Mouse (Mus musculus) CH12.LX (cell line): ENCODE data around the gene Pknox1. TPM values are rescaled to one million over a fixed set of nuclear protein-coding genes. Genes with fewer than 3 reads are reported as not detected.

Experiments used
- DNase-seq: peaks from one replicate; pipeline ENCODE4 v3.0.0-alpha.2; 2013; ENCODE audit errors: extremely low read depth
- H3K27ac ChIP-seq: 2 replicates; pipeline ENCODE4 v1.5.1; 2012; ENCODE audit warnings: low read depth, mild to moderate bottlenecking, control low read depth, moderate library complexity; ENCODE audit not compliant: insufficient read depth
- H3K27me3 ChIP-seq: replicated peaks from 2 replicates; pipeline ENCODE3; 2012; ENCODE audit warnings: inconsistent platforms
- H3K36me3 ChIP-seq, 2 experiments: replicated peaks in 1 of 2; 2 replicates each; pipeline versions ENCODE3 to v1.6.1; 2012; ENCODE audit warnings: inconsistent platforms in 1 of 2, low read length in 1 of 2, mild to moderate bottlenecking in 1 of 2, mixed read lengths in 1 of 2, moderate library complexity in 1 of 2; ENCODE audit not compliant: control insufficient read depth in 1 of 2, insufficient read depth in 1 of 2
- H3K4me1 ChIP-seq, 2 experiments: 2 replicates each; pipeline ENCODE4 v1.6.1; 2012; ENCODE audit warnings: inconsistent platforms in 1 of 2, moderate library complexity in 1 of 2; ENCODE audit not compliant: insufficient read depth in 2 of 2, control insufficient read depth in 1 of 2
- H3K4me2 ChIP-seq: 2 replicates; pipeline ENCODE4 v1.6.1; 2012; ENCODE audit warnings: low read depth, mild to moderate bottlenecking, control low read depth; ENCODE audit not compliant: poor library complexity, insufficient read depth, severe bottlenecking
- H3K4me3 ChIP-seq, 3 experiments: fragments of 150-350 bp in 1 of 3; sonication (generic) in 1 of 3; replicated peaks in 1 of 3; 2 replicates each; pipeline versions ENCODE3 to v1.5.1; 2011 to 2012; ENCODE audit warnings: low read depth in 2 of 3, low read length in 2 of 3, mild to moderate bottlenecking in 2 of 3, moderate library complexity in 2 of 3, control low read depth in 1 of 3, improper control_type of control experiment in 1 of 3, inconsistent platforms in 1 of 3, mixed read lengths in 1 of 3; ENCODE audit not compliant: poor library complexity in 1 of 3
- H3K79me2 ChIP-seq: replicated peaks from 2 replicates; pipeline ENCODE4 v1.6.1; 2012; ENCODE audit warnings: mild to moderate bottlenecking, moderate library complexity; ENCODE audit not compliant: control insufficient read depth, poor library complexity, insufficient read depth, severe bottlenecking; ENCODE audit errors: extremely low read depth
- H3K9ac ChIP-seq: 2 replicates; pipeline ENCODE4 v1.6.1; 2012; ENCODE audit warnings: low read depth, mild to moderate bottlenecking, control low read depth, moderate library complexity; ENCODE audit not compliant: insufficient read depth
- H3K9me3 ChIP-seq: replicated peaks from 2 replicates; pipeline ENCODE3; 2012; ENCODE audit warnings: low read length, inconsistent platforms, mixed read lengths
- CHD1 ChIP-seq: IDR thresholded peaks from 2 replicates; pipeline ENCODE4 v1.6.1; 2012; ENCODE audit warnings: low read depth, low read length, improper control_type of control experiment, inconsistent platforms
- CTCF ChIP-seq, 2 experiments: IDR thresholded peaks in 1 of 2; conservative IDR thresholded peaks in 1 of 2; 2 replicates each; pipeline ENCODE4 v1.5.1; 2011 to 2012; ENCODE audit warnings: low read depth in 2 of 2, low read length in 2 of 2, improper control_type of control experiment in 1 of 2, inconsistent platforms in 1 of 2, mild to moderate bottlenecking in 1 of 2, moderate library complexity in 1 of 2
- E2F4 ChIP-seq: IDR thresholded peaks from 2 replicates; pipeline ENCODE4 v1.6.1; 2011; ENCODE audit warnings: low read depth, low read length, improper control_type of control experiment; ENCODE audit not compliant: insufficient replicate concordance
- GABPA ChIP-seq: IDR thresholded peaks from 2 replicates; pipeline ENCODE4 v1.6.1; 2012; ENCODE audit warnings: low read depth, low read length, improper control_type of control experiment, inconsistent platforms; ENCODE audit not compliant: insufficient replicate concordance
- JUN ChIP-seq: IDR thresholded peaks from 2 replicates; pipeline ENCODE4 v1.6.1; 2011; ENCODE audit warnings: low read depth, mild to moderate bottlenecking, low read length, improper control_type of control experiment, moderate library complexity; ENCODE audit not compliant: insufficient read depth
- KAT2A ChIP-seq: IDR thresholded peaks from 2 replicates; pipeline ENCODE4 v1.6.1; 2012; ENCODE audit warnings: low read length, improper control_type of control experiment, inconsistent platforms; ENCODE audit not compliant: insufficient replicate concordance
- MAFK ChIP-seq: IDR thresholded peaks from 2 replicates; pipeline ENCODE4 v1.6.1; 2011; ENCODE audit warnings: low read length, improper control_type of control experiment; ENCODE audit not compliant: insufficient replicate concordance
- MAZ ChIP-seq: IDR thresholded peaks from 2 replicates; pipeline ENCODE4 v1.6.1; 2012; ENCODE audit warnings: low read depth, mild to moderate bottlenecking, inconsistent platforms, low read length, improper control_type of control experiment, moderate library complexity
- MXI1 ChIP-seq: IDR thresholded peaks from 2 replicates; pipeline ENCODE4 v1.6.1; 2011; ENCODE audit warnings: mild to moderate bottlenecking, low read depth, low read length, improper control_type of control experiment
- NELFE ChIP-seq: IDR thresholded peaks from 2 replicates; pipeline ENCODE4 v1.6.1; 2011; ENCODE audit warnings: low read depth, low read length, improper control_type of control experiment
- NRF1 ChIP-seq: IDR thresholded peaks from 2 replicates; pipeline ENCODE4 v1.6.1; 2014; ENCODE audit warnings: low read depth, mild to moderate bottlenecking, inconsistent platforms, low read length, improper control_type of control experiment, moderate library complexity
- USF1 ChIP-seq: IDR thresholded peaks from 2 replicates; pipeline ENCODE4 v1.6.1; 2014; ENCODE audit warnings: low read depth, mild to moderate bottlenecking, inconsistent platforms, low read length, improper control_type of control experiment
- ZC3H11A ChIP-seq: IDR thresholded peaks from 2 replicates; pipeline ENCODE4 v1.6.1; 2012; ENCODE audit warnings: low read depth, mild to moderate bottlenecking, inconsistent platforms, low read length, improper control_type of control experiment
- ZKSCAN1 ChIP-seq: IDR thresholded peaks from 2 replicates; pipeline ENCODE4 v1.6.1; 2012; ENCODE audit warnings: low read depth, inconsistent platforms, low read length, improper control_type of control experiment, borderline replicate concordance
- ZMIZ1 ChIP-seq: IDR thresholded peaks from 2 replicates; pipeline ENCODE4 v1.6.1; 2012; ENCODE audit warnings: low read depth, mild to moderate bottlenecking, inconsistent platforms, low read length, improper control_type of control experiment
- ZNF384 ChIP-seq: IDR thresholded peaks from 2 replicates; pipeline ENCODE4 v1.6.1; 2012; ENCODE audit warnings: low read depth, low read length, improper control_type of control experiment, inconsistent platforms
- dilution Hi-C: fragments of 300-500 bp; cut with MboI; formaldehyde crosslinking; loops from 2 replicates; pipeline ENCODE4 v1.14.3; 2020; ENCODE audit warnings: low sequenced_read_pairs; ENCODE audit not compliant: extremely low pct_unique_long_range_greater_than_20kb, extremely low pct_ligation_motif_present
- in situ Hi-C: fragments of 300-500 bp; cut with MboI; formaldehyde crosslinking; loops from 3 replicates; pipeline ENCODE4 v1.14.3; 2019; ENCODE audit warnings: low sequenced_read_pairs, low pct_ligation_motif_present, low pct_unique_long_range_greater_than_20kb, mixed read lengths
- polyA plus RNA-seq: library from polyadenylated mRNA; unstranded; fragments of >175 nt; gene quantifications from 2 replicates; pipeline ENCODE4 v1.2.1, GENCODE M21; 2012; ENCODE audit warnings: low read depth; ENCODE audit not compliant: insufficient read length
- total RNA-seq, 2 experiments: library from RNA; depleted of rRNA; stranded (reverse); fragments of 300-350 nt in 1 of 2; fragments of >200 nt in 1 of 2; gene quantifications; 2 replicates each; pipeline ENCODE4 v1.2.3; 2012 to 2014

The Pknox1 gene
- total and polyA plus RNA-seq, 3 experiments: 15.1 to 22.3 (median 20.5) TPM

GRCm38 (mm10) chr17:31571689-31572088, 7.2 kb downstream of the Pknox1 start:
- Histone ChIP-seq H3K9ac (no peak overlapping the region), H3K79me2 (peaks cover 16% of the 10 kb centered on the region), H3K4me3 (no peak overlapping the region), H3K4me1 (peaks cover 5 to 14% of the 10 kb centered on the region in 2 experiments), H3K9me3 (no peaks in the 10 kb centered on the region), H3K4me2 (no peak overlapping the region), H3K36me3 (peaks cover 0 to 27% of the 10 kb centered on the region in 2 experiments), H3K27ac (no peak overlapping the region), H3K27me3 (no peaks in the 10 kb centered on the region)
- no peak for TF ChIP-seq USF1
- no peak for TF ChIP-seq MAFK
- no peak for TF ChIP-seq NRF1
- TF ChIP-seq ZKSCAN1: no peak
- no peak for TF ChIP-seq MXI1
- TF ChIP-seq ZNF384: no peak
- TF ChIP-seq CHD1: no peak
- no peak for TF ChIP-seq MAZ
- in situ Hi-C loops (no loop called here), dilution Hi-C loops (no loop called here)
- DNase-seq: no peak

DNA sequence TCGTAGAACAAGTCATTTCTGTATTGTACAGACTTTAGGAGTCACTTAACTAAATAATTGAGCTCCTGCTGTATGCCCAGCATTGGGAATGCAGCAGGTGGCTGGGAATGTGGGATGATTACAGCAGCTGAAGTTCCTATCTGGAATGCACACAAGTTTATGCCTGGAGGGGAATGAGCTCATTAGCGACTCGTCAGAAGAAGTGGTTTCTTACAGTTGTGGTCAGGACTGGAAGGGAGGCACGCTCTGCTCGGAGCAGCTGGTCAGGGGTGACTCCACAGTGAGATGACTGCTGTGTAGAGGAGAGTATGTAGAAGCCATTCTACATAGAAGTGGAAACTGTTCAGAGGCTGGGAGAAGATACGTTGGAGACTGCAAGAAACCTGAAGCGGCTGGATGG, 10.1 kb downstream of the Pknox1 start:
- no peak overlapping the region for H3K4me2 ChIP-seq
- H3K4me3 ChIP-seq: no peak overlapping the region
- no peak overlapping the region for H3K27ac ChIP-seq
- no peaks in the 10 kb centered on the region for H3K79me2 ChIP-seq
- in situ Hi-C loops (no loop called here), dilution Hi-C loops (no loop called here)
- no peaks in the 10 kb centered on the region for H3K27me3 ChIP-seq
- H3K9me3 ChIP-seq: no peaks in the 10 kb centered on the region
- TF ChIP-seq NELFE (no peak), CTCF (conservative IDR thresholded peaks at IDR 0.05 in 1 of 2, IDR thresholded peaks at IDR 0.05 in 1 of 2; ENCODE audit: low read depth in 2 of 2, low read length in 2 of 2) (no peak), KAT2A (no peak), NRF1 (no peak), GABPA (no peak), MAZ (no peak), ZMIZ1 (no peak), ZC3H11A (no peak), CHD1 (no peak), ZKSCAN1 (no peak), E2F4 (no peak), JUN (no peak)
- H3K9ac ChIP-seq: no peak overlapping the region
- DNase-seq: no peak
- peaks cover 0 to 9% of the 10 kb centered on the region in 2 experiments for H3K36me3 ChIP-seq
- no peaks in the 10 kb centered on the region for H3K4me1 ChIP-seq
